Mouse (Mus musculus) heart, embryonic 15.5 days (tissue): ENCODE results near the gene Prrg2. TPM values are rescaled to one million over a fixed set of nuclear protein-coding genes. Genes with fewer than 3 reads are reported as not detected.

ENCODE experiments used
- ATAC-seq: fragments of 200-750 bp; cut with Nextera tagmentation; replicated peaks from 2 replicates; pipeline ENCODE4 v1.8.0; 2017; ENCODE audit warnings: low read depth, moderate TSS enrichment; ENCODE audit not compliant: insufficient number of reproducible peaks, insufficient read depth, low FRiP score
- H3K27ac ChIP-seq: fragments of 300-500 bp; sonication (generic); 2 replicates; pipeline ENCODE4 v1.5.1; 2015; ENCODE audit warnings: mild to moderate bottlenecking, inconsistent platforms
- H3K27me3 ChIP-seq: fragments of 300-500 bp; sonication (generic); 2 replicates; pipeline ENCODE4 v1.6.1; 2015; ENCODE audit warnings: inconsistent platforms
- H3K36me3 ChIP-seq: fragments of 300-500 bp; sonication (generic); 2 replicates; pipeline ENCODE4 v1.6.1; 2015; ENCODE audit warnings: mild to moderate bottlenecking, inconsistent platforms
- H3K4me1 ChIP-seq: fragments of 300-500 bp; sonication (generic); replicated peaks from 2 replicates; pipeline ENCODE4 v1.6.1; 2015; ENCODE audit warnings: inconsistent platforms
- H3K4me2 ChIP-seq: fragments of 300-500 bp; sonication (generic); 2 replicates; pipeline ENCODE4 v1.6.1; 2015; ENCODE audit warnings: inconsistent platforms, mild to moderate bottlenecking, moderate library complexity
- H3K4me3 ChIP-seq: fragments of 300-500 bp; sonication (generic); 2 replicates; pipeline ENCODE4 v1.5.1; 2015; ENCODE audit warnings: mild to moderate bottlenecking, inconsistent platforms
- H3K9ac ChIP-seq: fragments of 300-500 bp; sonication (generic); 2 replicates; pipeline ENCODE4 v1.6.1; 2015; ENCODE audit warnings: mild to moderate bottlenecking, inconsistent platforms
- H3K9me3 ChIP-seq: fragments of 300-500 bp; sonication (generic); replicated peaks from 2 replicates; pipeline ENCODE4 v1.6.1; 2016; ENCODE audit warnings: inconsistent platforms
- WGBS: fragments of 180-500 bp; shearing (Covaris S2); methylation state at CpG from one replicate; pipeline ENCODE4 v1.1.7; 2015; ENCODE audit warnings: mixed read lengths; 5-methylcytosine and 5-hydroxymethylcytosine counted together
- polyA plus RNA-seq: library from polyadenylated mRNA; unstranded; fragments of >200 nt; fragmentation: Nextera tagmentation; extraction: Ambion mirVana; gene quantifications from 2 replicates; pipeline ENCODE4 v1.2.1, GENCODE M21; 2015

Prrg2 gene
- polyA plus RNA-seq, 1 experiment from 2014 or later, result 12.9 TPM

DNA sequence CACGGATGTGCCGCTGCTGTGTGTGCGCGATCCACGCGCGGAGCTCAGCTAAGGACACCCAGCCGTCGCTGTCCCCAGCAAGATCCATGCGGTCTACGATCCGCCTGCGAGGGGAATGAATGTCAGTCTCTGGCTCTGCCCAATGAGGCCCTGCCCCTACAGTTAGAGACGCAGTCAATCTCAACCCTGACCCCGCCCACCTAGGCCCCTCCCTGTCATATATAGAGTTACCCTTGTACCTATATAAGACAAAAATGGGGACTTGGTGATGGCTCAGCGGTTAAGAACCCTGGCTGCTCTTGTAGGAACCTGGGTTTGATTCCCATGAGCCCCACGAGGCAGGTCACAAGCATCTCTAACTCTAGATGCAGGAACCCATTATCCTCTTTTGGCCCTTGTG lies 26.1 kb upstream of the Prrg2 start:
- 90% methylated on average over 17 of the region's 17 CpGs for WGBS

GRCm38 (mm10) chr7:45086084-45086483 lies 23.6 kb upstream of the Prrg2 start:
- no peak for ATAC-seq
- no peaks in the 10 kb centered on the region for H3K9me3 ChIP-seq
- peaks cover 10% of the 10 kb centered on the region for H3K4me1 ChIP-seq
- H3K36me3 ChIP-seq, result peaks cover 48% of the 10 kb centered on the region
- H3K27me3 ChIP-seq, result no peaks in the 10 kb centered on the region
- 80% methylated on average over 4 of the region's 4 CpGs for WGBS
- H3K4me3 ChIP-seq, result no peak overlapping the region
- H3K27ac ChIP-seq, result no peak overlapping the region
- H3K9ac ChIP-seq, result no peak overlapping the region
- no peak overlapping the region for H3K4me2 ChIP-seq

More for the DNA sequence above, 26.1 kb upstream of the Prrg2 start:
- Histone ChIP-seq H3K4me3 (no peak overlapping the region), H3K27ac (no peak overlapping the region), H3K9ac (no peak overlapping the region), H3K36me3 (peaks cover 44% of the 10 kb centered on the region), H3K27me3 (no peaks in the 10 kb centered on the region), H3K4me2 (no peak overlapping the region), H3K4me1 (peaks cover 23% of the 10 kb centered on the region), H3K9me3 (no peaks in the 10 kb centered on the region)
- ATAC-seq, result no peak

DNA sequence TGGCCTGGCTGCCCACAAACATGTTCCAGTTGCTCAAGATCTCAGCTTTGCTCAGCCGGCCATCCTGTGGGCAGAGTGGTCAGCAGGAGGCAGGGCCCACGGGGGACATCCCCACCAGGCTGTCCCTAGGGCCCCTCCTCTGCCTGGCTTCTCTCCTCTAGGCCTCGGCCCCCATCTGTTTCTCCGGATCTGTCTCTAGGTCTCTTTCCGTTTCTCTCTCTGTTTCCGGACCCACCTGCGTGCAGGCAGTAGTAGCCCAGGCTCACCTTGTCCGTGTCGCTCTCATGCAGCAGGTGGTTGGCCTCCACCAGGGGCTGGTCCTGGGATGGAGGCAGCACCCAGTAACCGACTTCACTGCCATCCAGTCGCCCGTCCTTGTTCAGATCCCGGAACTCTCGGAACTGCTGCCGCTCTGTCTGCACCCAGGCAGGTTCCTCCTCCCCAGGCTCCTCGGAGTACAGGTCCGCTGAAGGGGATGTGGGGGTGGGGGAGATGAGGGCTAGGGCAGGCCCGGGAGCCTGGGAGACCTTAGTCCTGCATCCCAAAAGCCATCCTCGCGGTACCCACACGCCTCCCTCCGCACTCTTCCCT lies 20.9 kb upstream of the Prrg2 start:
- Histone ChIP-seq H3K9ac (no peak overlapping the region), H3K27ac (no peak overlapping the region), H3K4me3 (0 out of 2 replicates have a peak overlapping the region, but pooled peaks have one; percentile 5), H3K9me3 (no peaks in the 10 kb centered on the region), H3K27me3 (no peaks in the 10 kb centered on the region), H3K36me3 (peaks cover 43% of the 10 kb centered on the region), H3K4me1 (peaks cover 5% of the 10 kb centered on the region; the same call in 1 of the 2 replicates), H3K4me2 (no peak overlapping the region; the same call in 1 of the 2 replicates)
- 74% methylated on average over 22 of the region's 22 CpGs for WGBS
- no peak for ATAC-seq

DNA sequence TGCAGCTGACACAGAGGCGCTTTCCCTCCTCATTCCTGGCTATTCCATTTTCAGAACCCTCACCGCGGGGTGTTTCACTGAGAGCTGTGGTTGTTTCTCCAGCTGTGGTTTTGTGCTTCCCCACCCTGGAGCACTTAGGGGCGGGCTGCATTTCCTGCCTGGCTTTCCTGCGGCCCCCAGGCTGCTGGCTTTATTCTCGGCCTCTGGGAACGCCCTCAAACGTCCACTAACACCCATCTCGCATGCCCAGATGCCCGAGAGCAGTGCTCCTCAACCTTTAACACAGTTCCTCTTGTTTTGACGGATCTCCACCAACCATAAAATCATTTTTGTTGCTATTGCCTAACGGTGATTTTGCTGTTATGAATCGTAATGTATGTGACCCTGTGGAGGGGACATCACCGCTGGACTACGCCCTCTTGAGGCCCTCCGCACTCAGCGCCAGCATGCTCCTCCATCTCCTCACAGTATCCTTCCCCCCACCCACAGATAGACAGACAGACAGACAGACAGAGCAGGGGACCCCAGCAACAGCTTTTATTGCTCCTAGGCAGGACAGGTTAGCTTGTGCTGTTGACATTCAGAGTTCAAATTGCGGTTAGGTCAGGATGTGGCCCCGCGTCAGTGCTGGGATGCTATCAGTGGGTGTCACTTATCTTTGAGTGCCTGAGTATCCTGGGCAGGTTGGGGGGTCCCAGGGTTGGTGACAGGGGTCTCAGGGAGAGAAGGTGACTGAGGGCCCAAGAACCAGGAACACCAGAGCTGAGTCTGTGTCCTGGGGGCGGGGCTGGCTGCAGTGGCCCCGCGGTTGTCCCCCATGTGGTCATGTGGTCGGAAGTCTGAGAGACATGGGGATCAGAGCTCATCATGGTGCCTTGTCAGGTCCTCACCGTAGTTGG lies 20.2 kb upstream of the Prrg2 start:
- Histone ChIP-seq H3K4me1 (peaks cover 5% of the 10 kb centered on the region; the same call in 1 of the 2 replicates), H3K27ac (peak overlapping the region; percentile 63), H3K4me3 (0 out of 2 replicates have a peak overlapping the region, but pooled peaks have one; percentile 5), H3K36me3 (peaks cover 39% of the 10 kb centered on the region), H3K9me3 (no peaks in the 10 kb centered on the region), H3K4me2 (peak overlapping the region; percentile 18; the same call in 1 of the 2 replicates), H3K9ac (no peak overlapping the region), H3K27me3 (no peaks in the 10 kb centered on the region)
- ATAC-seq, result no peak; the same call in 1 of the 2 replicates
- 58% methylated on average over 25 of the region's 25 CpGs for WGBS

- Histone ChIP-seq H3K9ac (no peak overlapping the region), H3K9me3 (no peaks in the 10 kb centered on the region), H3K4me3 (no peak overlapping the region), H3K4me2 (no peak overlapping the region), H3K27ac (no peak overlapping the region), H3K36me3 (peaks cover 36% of the 10 kb centered on the region), H3K4me1 (peaks cover 7% of the 10 kb centered on the region), H3K27me3 (no peaks in the 10 kb centered on the region)
- no peak for ATAC-seq
- 51% methylated on average over 5 of the region's 5 CpGs for WGBS
Measured at GRCm38 (mm10) chr7:45081016-45081415, 18.5 kb upstream of the Prrg2 start.

- no peaks in the 10 kb centered on the region for H3K27me3 ChIP-seq
- H3K27ac ChIP-seq, result no peak overlapping the region
- no peaks in the 10 kb centered on the region for H3K9me3 ChIP-seq
- peaks cover 19% of the 10 kb centered on the region for H3K4me1 ChIP-seq
- peaks cover 26% of the 10 kb centered on the region; the same call in 1 of the 2 replicates for H3K36me3 ChIP-seq
- H3K9ac ChIP-seq, result no peak overlapping the region
- ATAC-seq, result peak; percentile 33; the same call in 1 of the 2 replicates
- no peak overlapping the region for H3K4me2 ChIP-seq
- WGBS, result 2% methylated on average over 10 of the region's 10 CpGs
- no peak overlapping the region for H3K4me3 ChIP-seq
Measured at GRCm38 (mm10) chr7:45079856-45080255, 17.4 kb upstream of the Prrg2 start.

GRCm38 (mm10) chr7:45078513-45078912 lies 16.0 kb upstream of the Prrg2 start:
- Histone ChIP-seq H3K36me3 (peaks cover 21% of the 10 kb centered on the region; the same call in 1 of the 2 replicates), H3K4me3 (no peak overlapping the region), H3K4me1 (peaks cover 25% of the 10 kb centered on the region), H3K4me2 (no peak overlapping the region), H3K27ac (no peak overlapping the region), H3K9me3 (no peaks in the 10 kb centered on the region), H3K27me3 (no peaks in the 10 kb centered on the region), H3K9ac (no peak overlapping the region)
- WGBS, result 23% methylated on average over 9 of the region's 9 CpGs
- ATAC-seq, result no peak

- WGBS, result 86% methylated on average over 2 of the region's 2 CpGs
- Histone ChIP-seq H3K27me3 (no peaks in the 10 kb centered on the region), H3K27ac (no peak overlapping the region), H3K9ac (no peak overlapping the region), H3K4me1 (peaks cover 25% of the 10 kb centered on the region), H3K4me2 (no peak overlapping the region), H3K9me3 (no peaks in the 10 kb centered on the region), H3K4me3 (no peak overlapping the region), H3K36me3 (peaks cover 18% of the 10 kb centered on the region; the same call in 1 of the 2 replicates)
- no peak for ATAC-seq
Measured at GRCm38 (mm10) chr7:45077829-45078228, 15.4 kb upstream of the Prrg2 start.

DNA sequence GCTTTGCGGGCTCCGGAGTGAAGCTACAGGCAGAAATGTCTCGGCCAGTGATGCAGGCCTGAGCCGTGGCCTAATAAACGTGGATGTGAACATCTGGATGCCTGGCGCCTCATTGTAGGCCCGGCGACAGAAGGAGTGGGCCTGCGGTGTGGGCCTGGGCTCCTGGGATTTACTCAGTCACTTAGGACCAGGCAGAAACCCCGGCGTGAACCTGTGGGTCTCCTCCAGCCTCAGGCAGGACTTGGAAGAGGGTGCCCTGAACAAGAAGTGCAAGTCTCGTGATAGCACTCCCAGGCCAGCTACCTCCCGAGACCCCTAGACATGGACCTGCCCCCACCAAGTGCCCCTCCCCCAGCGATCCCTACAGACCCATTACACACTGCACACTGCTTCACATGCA lies 14.8 kb upstream of the Prrg2 start:
- Histone ChIP-seq H3K27ac (no peak overlapping the region), H3K4me1 (peaks cover 25% of the 10 kb centered on the region), H3K4me2 (no peak overlapping the region), H3K9ac (no peak overlapping the region), H3K36me3 (peaks cover 18% of the 10 kb centered on the region; the same call in 1 of the 2 replicates), H3K4me3 (no peak overlapping the region), H3K27me3 (no peaks in the 10 kb centered on the region), H3K9me3 (no peaks in the 10 kb centered on the region)
- no peak for ATAC-seq
- 87% methylated on average over 14 of the region's 14 CpGs for WGBS

DNA sequence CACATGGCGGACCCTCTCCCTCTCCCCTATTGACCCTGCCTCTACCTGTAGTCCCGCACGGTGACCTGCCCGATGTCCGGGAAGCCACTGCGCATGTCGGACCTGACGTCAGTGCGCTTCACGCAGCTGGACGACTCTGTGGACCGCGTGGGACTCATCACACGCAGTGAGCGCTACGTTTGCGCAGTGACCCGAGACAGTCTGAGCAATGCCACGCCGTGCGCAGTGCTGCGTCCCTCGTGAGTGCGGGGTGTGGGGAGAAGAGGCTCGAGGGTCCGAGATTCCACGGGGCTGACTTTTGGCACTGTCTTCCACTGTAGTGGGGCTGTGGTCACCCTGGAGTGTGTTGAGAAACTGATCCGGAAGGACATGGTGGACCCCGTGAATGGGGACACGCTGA lies 14.0 kb upstream of the Prrg2 start:
- Histone ChIP-seq H3K27me3 (no peaks in the 10 kb centered on the region), H3K36me3 (peaks cover 18% of the 10 kb centered on the region; the same call in 1 of the 2 replicates), H3K4me3 (no peak overlapping the region), H3K9me3 (no peaks in the 10 kb centered on the region), H3K4me2 (no peak overlapping the region), H3K27ac (0 out of 2 replicates have a peak overlapping the region, but pooled peaks have one; percentile 81), H3K9ac (no peak overlapping the region), H3K4me1 (peaks cover 25% of the 10 kb centered on the region)
- WGBS, result 87% methylated on average over 30 of the region's 30 CpGs
- ATAC-seq, result no peak

DNA sequence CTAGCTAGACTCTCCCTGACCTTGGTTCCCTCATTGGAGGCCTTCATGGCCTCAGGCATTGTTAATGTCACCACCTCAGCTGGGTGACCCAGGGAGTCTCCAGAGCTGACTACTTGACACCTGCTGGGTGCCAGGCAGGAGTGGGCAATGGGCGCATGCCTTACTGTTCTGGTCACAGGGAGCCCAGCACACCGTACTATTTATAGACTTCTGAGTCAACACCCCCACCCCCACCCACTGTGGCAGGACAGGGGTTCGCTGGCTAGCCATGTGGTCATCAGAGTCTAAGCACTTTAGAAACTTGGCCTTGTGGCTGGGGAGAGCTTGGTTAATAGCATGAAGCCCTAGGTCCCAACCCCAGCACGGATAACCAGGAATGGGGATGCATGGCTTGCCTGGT lies 12.9 kb upstream of the Prrg2 start:
- WGBS, result 46% methylated on average over 4 of the region's 4 CpGs
- peaks cover 22% of the 10 kb centered on the region for H3K4me1 ChIP-seq
- H3K27ac ChIP-seq, result peak overlapping the region; percentile 81
- H3K9ac ChIP-seq, result no peak overlapping the region; the same call in 1 of the 2 replicates
- peaks cover 18% of the 10 kb centered on the region; the same call in 1 of the 2 replicates for H3K36me3 ChIP-seq
- H3K27me3 ChIP-seq, result no peaks in the 10 kb centered on the region
- H3K9me3 ChIP-seq, result no peaks in the 10 kb centered on the region
- peak; percentile 68 for ATAC-seq
- no peak overlapping the region for H3K4me2 ChIP-seq
- H3K4me3 ChIP-seq, result no peak overlapping the region
